ENCODE assay signal across 23 mouse cellular contexts in genomic region chr9:32095511-32095910, GRCm38 (mm10). TPM values are rescaled to one million over a fixed set of nuclear protein-coding genes. Genes with fewer than 3 reads are reported as not detected.
DNase-seq lines count a peak whose midpoint lies in the region; ATAC-seq and TF ChIP-seq lines count a peak whose summit lies in the region.
"Had no signal": no experiment of that assay in that cellular context is flagged by ENCODE, and none has a peak within 500 bp of the region (broad histone marks: within the 10 kb centered on the region; RNA-seq: fewer than 3 reads in every experiment).

No protein-coding gene starts in this region.

- H3K4me3 ChIP-seq in intestine, embryonic 16.5 days (ENCODE audit: low read length) = no peak overlapping the region
- H3K4me3 ChIP-seq in intestine, postnatal 0 days (ENCODE audit: low read depth, low read length) = no peak overlapping the region
- H3K4me3 ChIP-seq: embryonic facial prominence, embryonic 13.5 days; forebrain, embryonic 13.5 days had no signal

- 84% methylated on average over 4 of the region's 4 CpGs for WGBS in intestine, embryonic 16.5 days
- WGBS in intestine, postnatal 0 days = 79% methylated on average over 4 of the region's 4 CpGs

- H3K36me3 ChIP-seq in intestine, embryonic 16.5 days (ENCODE audit: control insufficient read depth, insufficient read depth, low read length) = no peaks in the 10 kb centered on the region
- H3K36me3 ChIP-seq in intestine, postnatal 0 days (ENCODE audit: control insufficient read depth, insufficient read depth) = no peaks in the 10 kb centered on the region
- H3K36me3 ChIP-seq: embryonic facial prominence, embryonic 13.5 days; G1E; heart, embryonic 13.5 days had no signal

- peak; percentile 80 for DNase-seq in kidney, adult 9 months
- no peak for DNase-seq in kidney, postnatal 4 days
- DNase-seq in ES-CJ7 (ENCODE audit: low read depth, low spot score) (peak; percentile 98), ZHBTc4 (ENCODE audit: low read depth, low spot score) (peak; percentile 95)
- DNase-seq: adrenal gland, adult 2 months; adrenal gland, postnatal 25 days; B cell, adult 2 months; cerebellum, adult 18-20 months; cerebellum, adult 9-11 months; cerebellum, postnatal 36 days; forebrain, postnatal 0 days; gastrocnemius, postnatal 25 days; heart, postnatal 36 days had no signal

- H3K9ac ChIP-seq in intestine, embryonic 16.5 days (ENCODE audit: low read depth, low read length) = no peak overlapping the region
- no peak overlapping the region for H3K9ac ChIP-seq in intestine, postnatal 0 days (ENCODE audit: low read depth, low read length)
- H3K9ac ChIP-seq: embryonic facial prominence, embryonic 13.5 days; forebrain, embryonic 13.5 days; forebrain, postnatal 0 days had no signal

- no peak for ATAC-seq in intestine, embryonic 16.5 days
- ATAC-seq in intestine, postnatal 0 days = no peak
- ATAC-seq in erythroid progenitor cell, adult 5-6 weeks (replicated peaks; ENCODE audit: low FRiP score, poor library complexity, severe bottlenecking) = no peak
- no peak for ATAC-seq in megakaryocyte progenitor cell, adult 5-6 weeks (replicated peaks; ENCODE audit: poor library complexity)
- ATAC-seq: CD4-positive, CD25-positive, alpha-beta regulatory T cell, adult 4 months; forebrain, embryonic 13.5 days; forebrain, postnatal 0 days; hindbrain, embryonic 16.5 days had no signal

- H3K9me3 ChIP-seq in intestine, embryonic 16.5 days (ENCODE audit: control insufficient read depth, low read length) = no peaks in the 10 kb centered on the region
- no peaks in the 10 kb centered on the region for H3K9me3 ChIP-seq in intestine, postnatal 0 days (ENCODE audit: control insufficient read depth)
- H3K9me3 ChIP-seq: embryonic facial prominence, embryonic 13.5 days; forebrain, embryonic 13.5 days; G1E; heart, embryonic 13.5 days had no signal

- H3K27ac ChIP-seq in intestine, embryonic 16.5 days (ENCODE audit: low read length) = peak overlapping the region; percentile 9; the same call in 1 of the 2 replicates
- H3K27ac ChIP-seq in intestine, postnatal 0 days (ENCODE audit: low read depth, low read length) = no peak overlapping the region
- H3K27ac ChIP-seq: embryonic facial prominence, embryonic 13.5 days; forebrain, embryonic 13.5 days had no signal

- no peaks in the 10 kb centered on the region for H3K27me3 ChIP-seq in intestine, embryonic 16.5 days (replicated peaks; ENCODE audit: control insufficient read depth, insufficient read depth, low read length)
- H3K27me3 ChIP-seq in intestine, postnatal 0 days (replicated peaks; ENCODE audit: control insufficient read depth, insufficient read depth, low read length) = no peaks in the 10 kb centered on the region
- H3K27me3 ChIP-seq: embryonic facial prominence, embryonic 13.5 days; forebrain, embryonic 13.5 days; heart, embryonic 13.5 days had no signal

- H3K4me2 ChIP-seq in intestine, embryonic 16.5 days (ENCODE audit: low read depth, low read length) = no peak overlapping the region
- H3K4me2 ChIP-seq in intestine, postnatal 0 days (replicated peaks; ENCODE audit: low read depth) = no peak overlapping the region
- H3K4me2 ChIP-seq: embryonic facial prominence, embryonic 13.5 days; forebrain, embryonic 13.5 days had no signal

- no peak for TF ChIP-seq CTCF in intestine, postnatal 0 days (IDR thresholded peaks at IDR 0.05; ENCODE audit: low read depth)

- H3K4me1 ChIP-seq in intestine, embryonic 16.5 days (ENCODE audit: control insufficient read depth, insufficient read depth, low read length) = peaks cover 18% of the 10 kb centered on the region; the same call in 1 of the 2 replicates
- H3K4me1 ChIP-seq in intestine, postnatal 0 days (replicated peaks; ENCODE audit: control insufficient read depth, insufficient read depth, low read length) = no peaks in the 10 kb centered on the region

RNA-seq across cellular contexts. Expression of gene Arhgap32, which starts 20.4 kb away (rescaled TPM):
- 11.0 and 13.1 TPM in 2 replicates for polyA plus RNA-seq in intestine, embryonic 16.5 days (2015; fragmentation: Nextera tagmentation; extraction: Ambion mirVana)
- 17.2 and 18.1 TPM in 2 replicates for polyA plus RNA-seq in intestine, postnatal 0 days (2015; fragmentation: Nextera tagmentation; extraction: Ambion mirVana)
- under 0.01 TPM in 2 replicates for total RNA-seq in erythroid progenitor cell, adult 5-6 weeks (2015; ENCODE audit: low replicate concordance)
- 0.53 and 1.4 TPM in 2 replicates for total RNA-seq in erythroid progenitor cell, adult 5-6 weeks (2017; ENCODE audit: low replicate concordance)
- total RNA-seq in megakaryocyte progenitor cell, adult 5-6 weeks (2015) = 9.0 and 22.5 TPM in 2 replicates
- total RNA-seq in megakaryocyte progenitor cell, adult 5-6 weeks (2017) = 2.8 and 4.2 TPM in 2 replicates
- polyA plus RNA-seq: CD4-positive, CD25-positive, alpha-beta regulatory T cell, adult 4 months had no signal

Comparison
In these comparisons a context has a peak if more than half of its experiments do, and no peak if none do; other contexts are left out.
1. DNase-seq: peak in kidney, adult 9 months (single experiment), ES-CJ7 (single experiment) and ZHBTc4 (single experiment); none in kidney, postnatal 4 days (0 of 2).